Mouse (Mus musculus): ENCODE measurements at regions not wholly inside any gene's neighbourhood (a gene's known extent, or its start where the extent isn't known, plus 50 kb on each side); places are given as distances from the start of the nearest gene placed in this dataset.

DNA sequence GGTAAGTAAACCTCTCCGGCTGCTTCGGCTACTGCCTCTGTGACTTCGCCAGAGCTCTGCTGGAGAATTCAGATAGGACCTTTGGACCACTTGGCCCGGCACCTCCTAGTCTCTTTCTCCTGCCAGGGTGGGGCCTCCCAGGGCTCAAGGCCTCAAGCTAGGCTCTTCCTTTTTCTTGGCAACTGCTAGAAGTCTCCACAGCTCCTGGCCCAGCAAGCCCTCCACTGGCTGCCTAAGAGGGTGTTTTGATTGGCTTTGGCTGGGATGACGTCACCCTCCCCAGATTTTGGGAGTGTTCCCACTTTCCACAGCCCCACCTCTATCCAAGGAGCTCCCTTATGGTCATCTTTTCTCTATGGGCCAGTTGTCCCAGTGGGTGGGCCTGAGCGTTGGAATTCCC is 949.4 kb downstream of the 4930447A16Rik start:
- H3K4me3 ChIP-seq, result no peak overlapping the region

DNA sequence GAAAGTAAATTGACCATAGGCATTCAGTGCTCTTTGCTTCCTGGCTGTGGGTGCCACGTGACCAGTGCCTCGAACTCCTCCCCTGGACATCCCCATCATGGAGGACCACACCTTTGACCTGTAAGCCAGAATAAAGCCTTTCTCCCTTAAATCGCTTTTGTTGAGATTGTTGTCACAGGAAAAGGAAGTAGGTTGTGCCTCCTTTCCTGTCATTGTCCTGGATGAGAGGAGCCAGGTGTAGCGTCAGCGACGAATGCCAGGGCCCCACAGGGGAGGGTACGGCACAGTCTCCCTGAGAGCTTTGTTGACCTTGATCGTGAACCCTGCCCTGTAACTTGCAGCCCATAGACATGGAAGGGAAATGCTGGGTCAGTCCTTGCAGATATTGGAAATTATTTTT is 952.8 kb downstream of the 4930447A16Rik start:
- no peak overlapping the region for H3ac ChIP-seq (ENCODE audit: control insufficient read depth, insufficient read length)
- H3K79me2 ChIP-seq (ENCODE audit: control insufficient read depth, insufficient read depth), result no peaks in the 10 kb centered on the region
- no peaks in the 10 kb centered on the region for H3K27me3 ChIP-seq (ENCODE audit: control insufficient read depth, insufficient read depth, insufficient read length)
- no peak for TF ChIP-seq POLR2A (IDR thresholded peaks at IDR 0.05; ENCODE audit: insufficient read length, low read depth)
- no peak for TF ChIP-seq USF1 (IDR thresholded peaks at IDR 0.05; ENCODE audit: low read depth)
- TF ChIP-seq CEBPB (IDR thresholded peaks at IDR 0.05; ENCODE audit: insufficient read depth, poor library complexity, severe bottlenecking), result no peak
- no peak for TF ChIP-seq MYOG (IDR thresholded peaks at IDR 0.05; ENCODE audit: control insufficient read depth in 1 of 3, insufficient read depth in 1 of 3, insufficient read length in 2 of 3, low read depth in 2 of 3)
- TF ChIP-seq MYOD1 (IDR thresholded peaks at IDR 0.05; ENCODE audit: control insufficient read depth in 1 of 3, insufficient read length in 2 of 3, low read depth in 2 of 3), result no peak
- no peak for TF ChIP-seq TCF12 (IDR thresholded peaks at IDR 0.05; ENCODE audit: insufficient read depth, poor library complexity, severe bottlenecking)
- TF ChIP-seq E2F4 (IDR thresholded peaks at IDR 0.05; ENCODE audit: insufficient read depth), result no peak
- no peak for TF ChIP-seq SRF (IDR thresholded peaks at IDR 0.05; ENCODE audit: control insufficient read depth, insufficient read length, low read depth)
- TF ChIP-seq MAX (IDR thresholded peaks at IDR 0.05; ENCODE audit: low read depth), result no peak
- no peak for TF ChIP-seq REST (IDR thresholded peaks at IDR 0.05; ENCODE audit: insufficient read depth, insufficient read length)
- no peak for TF ChIP-seq TCF3 (IDR thresholded peaks at IDR 0.05; ENCODE audit: insufficient read length, low read depth)
- TF ChIP-seq POLR2AphosphoS2 (IDR thresholded peaks at IDR 0.05; ENCODE audit: insufficient read length, low read depth), result no peak
- no peak overlapping the region for H3K4me2 ChIP-seq (ENCODE audit: low read depth)
- H3K4me3 ChIP-seq, result no peak overlapping the region
- H3K36me3 ChIP-seq (ENCODE audit: control insufficient read depth, insufficient read depth), result no peaks in the 10 kb centered on the region

More for the DNA sequence above, 949.4 kb downstream of the 4930447A16Rik start:
- Histone ChIP-seq H3K4me2 (ENCODE audit: low read depth) (no peak overlapping the region), H3ac (ENCODE audit: control insufficient read depth, insufficient read length) (no peak overlapping the region), H3K36me3 (ENCODE audit: control insufficient read depth, insufficient read depth) (no peaks in the 10 kb centered on the region), H3K27me3 (ENCODE audit: control insufficient read depth, insufficient read depth, insufficient read length) (no peaks in the 10 kb centered on the region), H3K79me2 (ENCODE audit: control insufficient read depth, insufficient read depth) (no peaks in the 10 kb centered on the region)
- no peak for TF ChIP-seq POLR2A (IDR thresholded peaks at IDR 0.05; ENCODE audit: insufficient read length, low read depth)
- TF ChIP-seq POLR2AphosphoS2 (IDR thresholded peaks at IDR 0.05; ENCODE audit: insufficient read length, low read depth), result no peak
- no peak for TF ChIP-seq E2F4 (IDR thresholded peaks at IDR 0.05; ENCODE audit: insufficient read depth)
- no peak for TF ChIP-seq MAX (IDR thresholded peaks at IDR 0.05; ENCODE audit: low read depth)
- TF ChIP-seq CEBPB (IDR thresholded peaks at IDR 0.05; ENCODE audit: insufficient read depth, poor library complexity, severe bottlenecking), result no peak
- no peak for TF ChIP-seq MYOG (IDR thresholded peaks at IDR 0.05; ENCODE audit: control insufficient read depth in 1 of 3, insufficient read depth in 1 of 3, insufficient read length in 2 of 3, low read depth in 2 of 3)
- TF ChIP-seq MYOD1 (IDR thresholded peaks at IDR 0.05; ENCODE audit: control insufficient read depth in 1 of 3, insufficient read length in 2 of 3, low read depth in 2 of 3), result no peak
- no peak for TF ChIP-seq USF1 (IDR thresholded peaks at IDR 0.05; ENCODE audit: low read depth)
- no peak for TF ChIP-seq SRF (IDR thresholded peaks at IDR 0.05; ENCODE audit: control insufficient read depth, insufficient read length, low read depth)
- no peak for TF ChIP-seq TCF3 (IDR thresholded peaks at IDR 0.05; ENCODE audit: insufficient read length, low read depth)

DNA sequence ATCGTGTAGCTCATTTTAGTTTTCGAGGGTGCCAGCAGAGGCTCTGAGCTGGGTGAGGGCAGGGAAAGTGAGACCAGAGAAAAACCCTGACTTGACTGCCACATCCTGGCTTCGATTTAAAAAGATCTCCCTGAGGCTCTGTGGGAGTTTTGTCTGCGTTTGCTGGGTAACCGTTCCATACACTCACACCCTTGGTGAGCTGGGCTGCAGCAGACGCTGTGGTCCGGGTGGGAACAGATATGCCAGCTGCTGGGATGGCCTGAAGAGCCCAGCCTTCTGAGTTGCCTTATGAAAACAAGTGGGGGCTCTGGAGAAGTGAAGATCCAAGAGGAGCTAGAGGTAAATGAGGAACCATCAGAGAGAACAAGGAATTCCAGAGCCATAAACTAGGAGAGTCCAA is 962.3 kb downstream of the 4930447A16Rik start:
- Histone ChIP-seq H3K4me2 (ENCODE audit: low read depth) (no peak overlapping the region), H3K27me3 (ENCODE audit: control insufficient read depth, insufficient read depth, insufficient read length) (no peaks in the 10 kb centered on the region), H3K79me2 (ENCODE audit: control insufficient read depth, insufficient read depth) (peaks cover 15% of the 10 kb centered on the region), H3K4me3 (no peak overlapping the region), H3K36me3 (ENCODE audit: control insufficient read depth, insufficient read depth) (no peaks in the 10 kb centered on the region), H3ac (ENCODE audit: control insufficient read depth, insufficient read length) (no peak overlapping the region)
- TF ChIP-seq MYOG (IDR thresholded peaks at IDR 0.05; ENCODE audit: control insufficient read depth in 1 of 3, insufficient read depth in 1 of 3, insufficient read length in 2 of 3, low read depth in 2 of 3) (peak in 1 of 3 experiments; percentile 61), MYOD1 (IDR thresholded peaks at IDR 0.05; ENCODE audit: control insufficient read depth in 1 of 3, insufficient read length in 2 of 3, low read depth in 2 of 3) (peak in 1 of 3 experiments; percentile 42), MAX (IDR thresholded peaks at IDR 0.05; ENCODE audit: low read depth) (no peak)

DNA sequence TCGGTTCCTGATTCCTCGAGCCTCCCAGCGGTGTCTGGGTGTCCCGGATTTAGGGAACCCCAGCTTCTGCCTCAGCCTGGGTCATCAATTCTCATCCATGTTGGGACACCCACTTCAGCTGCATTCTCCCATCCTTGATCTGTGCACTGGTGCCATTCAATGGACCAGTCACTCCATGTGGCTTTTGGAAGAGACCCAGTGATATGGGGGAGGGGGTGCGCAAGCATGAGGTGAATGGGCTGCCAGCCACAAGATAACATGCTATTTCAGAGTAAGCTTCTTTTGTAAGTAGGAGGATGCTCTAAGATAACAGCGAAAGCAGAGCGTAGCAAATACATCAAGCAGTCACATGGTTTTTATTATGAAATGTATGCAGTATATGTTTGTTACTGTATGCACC is 963.1 kb downstream of the 4930447A16Rik start:
- Histone ChIP-seq H3K27me3 (ENCODE audit: control insufficient read depth, insufficient read depth, insufficient read length) (no peaks in the 10 kb centered on the region), H3K4me2 (ENCODE audit: low read depth) (no peak overlapping the region), H3K36me3 (ENCODE audit: control insufficient read depth, insufficient read depth) (no peaks in the 10 kb centered on the region), H3ac (ENCODE audit: control insufficient read depth, insufficient read length) (no peak overlapping the region), H3K79me2 (ENCODE audit: control insufficient read depth, insufficient read depth) (peaks cover 15% of the 10 kb centered on the region), H3K4me3 (no peak overlapping the region)
- no peak for TF ChIP-seq REST (IDR thresholded peaks at IDR 0.05; ENCODE audit: insufficient read depth, insufficient read length)
- no peak for TF ChIP-seq MYOG (IDR thresholded peaks at IDR 0.05; ENCODE audit: control insufficient read depth in 1 of 3, insufficient read depth in 1 of 3, insufficient read length in 2 of 3, low read depth in 2 of 3)
- TF ChIP-seq MYOD1 (IDR thresholded peaks at IDR 0.05; ENCODE audit: control insufficient read depth in 1 of 3, insufficient read length in 2 of 3, low read depth in 2 of 3), result no peak
- TF ChIP-seq MAX (IDR thresholded peaks at IDR 0.05; ENCODE audit: low read depth), result no peak
- no peak for TF ChIP-seq POLR2AphosphoS2 (IDR thresholded peaks at IDR 0.05; ENCODE audit: insufficient read length, low read depth)
- TF ChIP-seq TCF12 (IDR thresholded peaks at IDR 0.05; ENCODE audit: insufficient read depth, poor library complexity, severe bottlenecking), result no peak
- TF ChIP-seq USF1 (IDR thresholded peaks at IDR 0.05; ENCODE audit: low read depth), result no peak
- TF ChIP-seq TCF3 (IDR thresholded peaks at IDR 0.05; ENCODE audit: insufficient read length, low read depth), result no peak
- TF ChIP-seq POLR2A (IDR thresholded peaks at IDR 0.05; ENCODE audit: insufficient read length, low read depth), result no peak
- no peak for TF ChIP-seq SRF (IDR thresholded peaks at IDR 0.05; ENCODE audit: control insufficient read depth, insufficient read length, low read depth)
- no peak for TF ChIP-seq E2F4 (IDR thresholded peaks at IDR 0.05; ENCODE audit: insufficient read depth)
- TF ChIP-seq CEBPB (IDR thresholded peaks at IDR 0.05; ENCODE audit: insufficient read depth, poor library complexity, severe bottlenecking), result no peak

DNA sequence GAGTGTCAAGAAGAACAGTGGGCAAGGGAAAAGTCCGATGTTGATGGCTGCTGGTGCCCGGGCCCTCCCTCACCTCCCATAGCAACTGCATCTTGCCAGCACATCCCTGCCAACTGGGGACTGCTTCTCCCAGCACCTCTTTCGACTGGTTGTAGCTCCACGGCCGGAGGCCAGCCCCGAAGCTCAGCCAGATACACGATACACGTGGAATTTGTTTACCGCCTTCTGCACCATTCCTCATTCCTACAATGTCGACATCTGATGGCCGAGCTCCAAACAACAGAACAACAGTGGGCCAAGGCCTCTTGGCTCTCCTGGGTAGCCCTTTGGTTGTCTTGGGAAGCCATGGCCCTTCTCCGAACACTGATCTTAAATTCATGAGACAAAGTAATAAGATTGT is 965.1 kb downstream of the 4930447A16Rik start:
- H3K27me3 ChIP-seq (ENCODE audit: control insufficient read depth, insufficient read depth, insufficient read length), result no peaks in the 10 kb centered on the region
- H3K4me3 ChIP-seq, result no peak overlapping the region
- H3K36me3 ChIP-seq (ENCODE audit: control insufficient read depth, insufficient read depth), result no peaks in the 10 kb centered on the region
- H3K4me2 ChIP-seq (ENCODE audit: low read depth), result no peak overlapping the region
- H3K79me2 ChIP-seq (ENCODE audit: control insufficient read depth, insufficient read depth), result peaks cover 9% of the 10 kb centered on the region
- TF ChIP-seq MYOG (IDR thresholded peaks at IDR 0.05; ENCODE audit: control insufficient read depth in 1 of 3, insufficient read depth in 1 of 3, insufficient read length in 2 of 3, low read depth in 2 of 3) (peak in 1 of 3 experiments; percentile 16), MYOD1 (IDR thresholded peaks at IDR 0.05; ENCODE audit: control insufficient read depth in 1 of 3, insufficient read length in 2 of 3, low read depth in 2 of 3) (peak in 1 of 3 experiments; percentile 23), CEBPB (IDR thresholded peaks at IDR 0.05; ENCODE audit: insufficient read depth, poor library complexity, severe bottlenecking) (no peak), POLR2A (IDR thresholded peaks at IDR 0.05; ENCODE audit: insufficient read length, low read depth) (peak; percentile 12), SRF (IDR thresholded peaks at IDR 0.05; ENCODE audit: control insufficient read depth, insufficient read length, low read depth) (no peak), POLR2AphosphoS2 (IDR thresholded peaks at IDR 0.05; ENCODE audit: insufficient read length, low read depth) (no peak), TCF12 (IDR thresholded peaks at IDR 0.05; ENCODE audit: insufficient read depth, poor library complexity, severe bottlenecking) (no peak), MAX (IDR thresholded peaks at IDR 0.05; ENCODE audit: low read depth) (no peak)
- no peak overlapping the region for H3ac ChIP-seq (ENCODE audit: control insufficient read depth, insufficient read length)
